Comparison of ENCODE assay signal across 9 mouse cellular contexts in genomic region chr8:27677143-27678106, GRCm38 (mm10).
DNase-seq lines count a peak whose midpoint lies in the region; ATAC-seq and TF ChIP-seq lines count a peak whose summit lies in the region.
"Had no signal": no experiment of that assay in that cellular context is flagged by ENCODE, and none has a peak within 500 bp of the region (broad histone marks: within the 10 kb centered on the region; RNA-seq: fewer than 3 reads in every experiment).

No protein-coding gene starts in this region.

- ATAC-seq in hematopoietic stem cell, adult 5-6 weeks (replicated peaks in 1 of 2; ENCODE audit: insufficient read depth in 1 of 2, low FRiP score in 2 of 2, low TSS enrichment in 1 of 2, low read depth in 1 of 2, poor library complexity in 2 of 2, severe bottlenecking in 2 of 2) = peak; percentile 42 to 68; a peak in 3 of 4 replicates

- TF ChIP-seq POLR2A in cortical plate, adult 2 months (IDR thresholded peaks at IDR 0.05; ENCODE audit: extremely low read depth, insufficient read depth, low read length) = no peak

- H3K4me1 ChIP-seq in cortical plate, adult 2 months (ENCODE audit: control insufficient read depth, insufficient read depth, low read length) = peaks cover 2% of the 10 kb centered on the region; the same call in 1 of the 2 replicates
- H3K4me1 ChIP-seq: embryonic facial prominence, embryonic 13.5 days had no signal

- DNase-seq in layer of hippocampus, adult 11-12 months (ENCODE audit: low spot score) = peak; percentile 52
- no peak for DNase-seq in layer of hippocampus, adult 9-10 months (ENCODE audit: low spot score)
- peak; percentile 67 for DNase-seq in NIH3T3 (ENCODE audit: low read depth)
- DNase-seq in left cerebral cortex, postnatal 4 days = peak; percentile 54
- peak; percentile 28 for DNase-seq in retina, adult 2 months (ENCODE audit: low read depth, low spot score)
- no peak for DNase-seq in T-cell, adult 2 months (ENCODE audit: low spot score)

- intact Hi-C loops in left cerebral cortex, postnatal 4 days (cut with DNase I) = no loop called here

- H3K27ac ChIP-seq in cortical plate, adult 2 months (ENCODE audit: insufficient read depth, low read length) = no peak overlapping the region
- H3K27ac ChIP-seq: embryonic facial prominence, embryonic 13.5 days had no signal

- H3K4me3 ChIP-seq in cortical plate, adult 2 months (ENCODE audit: insufficient read depth, low read length) = no peak overlapping the region
- H3K4me3 ChIP-seq: embryonic facial prominence, embryonic 13.5 days had no signal

- peak; percentile 52 for TF ChIP-seq CTCF in cortical plate, adult 2 months (IDR thresholded peaks at IDR 0.05; ENCODE audit: extremely low read depth, insufficient read depth, low read length)

Comparison
In these comparisons a context has a peak if more than half of its experiments do, and no peak if none do; other contexts are left out.
1. DNase-seq: peak in layer of hippocampus, adult 11-12 months (single experiment), NIH3T3 (single experiment), left cerebral cortex, postnatal 4 days (single experiment) and retina, adult 2 months (single experiment); none in layer of hippocampus, adult 9-10 months (single experiment) and T-cell, adult 2 months (single experiment).